Mouse (Mus musculus) kidney, embryonic 14.5 days (tissue): ENCODE results near the gene Plac8. TPM values are rescaled to one million over a fixed set of nuclear protein-coding genes. Genes with fewer than 3 reads are reported as not detected.

Experiments
- ATAC-seq: fragments of 200-750 bp; cut with Nextera tagmentation; 2 replicates; pipeline ENCODE4 v1.8.0; 2017; ENCODE audit warnings: moderate number of reproducible peaks, mild to moderate bottlenecking, moderate TSS enrichment, moderate library complexity; ENCODE audit not compliant: low FRiP score, low TSS enrichment
- H3K27ac ChIP-seq: fragments of 300-500 bp; sonication (generic); 2 replicates; pipeline ENCODE4 v1.5.1; 2014; ENCODE audit warnings: low read depth, mild to moderate bottlenecking, low read length, moderate library complexity, mixed read lengths
- H3K27me3 ChIP-seq: fragments of 300-500 bp; sonication (generic); 2 replicates; pipeline ENCODE4 v1.6.1; 2014; ENCODE audit warnings: mild to moderate bottlenecking, low read length; ENCODE audit not compliant: control insufficient read depth, insufficient read depth
- H3K36me3 ChIP-seq: fragments of 300-500 bp; sonication (generic); 2 replicates; pipeline ENCODE4 v1.6.1; 2014; ENCODE audit warnings: low read length, mixed read lengths; ENCODE audit not compliant: control insufficient read depth, insufficient read depth
- H3K4me1 ChIP-seq: fragments of 300-500 bp; sonication (generic); 2 replicates; pipeline ENCODE4 v1.6.1; 2014; ENCODE audit warnings: low read length, mixed read lengths; ENCODE audit not compliant: control insufficient read depth, insufficient read depth
- H3K4me2 ChIP-seq: fragments of 300-500 bp; sonication (generic); replicated peaks from 2 replicates; pipeline ENCODE4 v1.6.1; 2014; ENCODE audit warnings: low read depth, mild to moderate bottlenecking, low read length
- H3K4me3 ChIP-seq: fragments of 300-500 bp; sonication (generic); 2 replicates; pipeline ENCODE4 v1.5.1; 2014; ENCODE audit warnings: mild to moderate bottlenecking, low read length
- H3K9ac ChIP-seq: fragments of 300-500 bp; sonication (generic); 2 replicates; pipeline ENCODE4 v1.6.1; 2014; ENCODE audit warnings: low read depth, mild to moderate bottlenecking, low read length, moderate library complexity
- H3K9me3 ChIP-seq: fragments of 300-500 bp; sonication (generic); 2 replicates; pipeline ENCODE4 v1.6.1; 2016; ENCODE audit warnings: low read length; ENCODE audit not compliant: control insufficient read depth
- WGBS: fragments of 180-500 bp; shearing (Covaris S2); extraction: QIAGEN DNeasy Blood & Tissue Kit; methylation state at CpG from one replicate; pipeline ENCODE4 v1.1.7; 2014; 5-methylcytosine and 5-hydroxymethylcytosine counted together
- polyA plus RNA-seq: library from polyadenylated mRNA; unstranded; fragments of >200 nt; fragmentation: Nextera tagmentation; extraction: Ambion mirVana; gene quantifications from 2 replicates; pipeline ENCODE4 v1.2.1, GENCODE M21; 2014

The Plac8 gene
- polyA plus RNA-seq, 1 experiment from 2014 or later, result 105 TPM

GRCm38 (mm10) chr5:100526164-100526563 lies 45.9 kb downstream of the Plac8 start:
- Histone ChIP-seq H3K9me3 (no peaks in the 10 kb centered on the region), H3K4me3 (no peak overlapping the region), H3K4me1 (no peaks in the 10 kb centered on the region), H3K27me3 (no peaks in the 10 kb centered on the region), H3K4me2 (no peak overlapping the region), H3K9ac (no peak overlapping the region), H3K27ac (no peak overlapping the region), H3K36me3 (peaks cover 36% of the 10 kb centered on the region)
- 83% methylated on average over 7 of the region's 7 CpGs for WGBS
- ATAC-seq, result no peak

- Histone ChIP-seq H3K9ac (no peak overlapping the region), H3K27ac (no peak overlapping the region), H3K4me2 (no peak overlapping the region), H3K36me3 (peaks cover 30% of the 10 kb centered on the region), H3K4me1 (no peaks in the 10 kb centered on the region), H3K27me3 (no peaks in the 10 kb centered on the region), H3K9me3 (no peaks in the 10 kb centered on the region), H3K4me3 (no peak overlapping the region)
- 77% methylated on average over 3 of the region's 3 CpGs for WGBS
- ATAC-seq, result no peak
Observed at GRCm38 (mm10) chr5:100525620-100526019, 46.4 kb downstream of the Plac8 start.

GRCm38 (mm10) chr5:100524921-100525320 lies 47.1 kb downstream of the Plac8 start:
- no peak overlapping the region for H3K9ac ChIP-seq
- H3K9me3 ChIP-seq, result no peaks in the 10 kb centered on the region
- H3K36me3 ChIP-seq, result peaks cover 23% of the 10 kb centered on the region
- no peak for ATAC-seq
- no peak overlapping the region for H3K4me2 ChIP-seq
- H3K4me1 ChIP-seq, result 0 out of 2 replicates have a peak, but pooled peaks cover 4% of the 10 kb centered on the region
- WGBS, result 94% methylated on average over 9 of the region's 9 CpGs
- no peak overlapping the region for H3K27ac ChIP-seq
- no peaks in the 10 kb centered on the region for H3K27me3 ChIP-seq
- no peak overlapping the region for H3K4me3 ChIP-seq

GRCm38 (mm10) chr5:100523331-100523730 lies 48.7 kb downstream of the Plac8 start:
- no peak overlapping the region for H3K9ac ChIP-seq
- no peak for ATAC-seq
- no peak overlapping the region for H3K27ac ChIP-seq
- H3K27me3 ChIP-seq, result no peaks in the 10 kb centered on the region
- no peak overlapping the region for H3K4me3 ChIP-seq
- no peaks in the 10 kb centered on the region for H3K9me3 ChIP-seq
- peaks cover 12% of the 10 kb centered on the region for H3K4me1 ChIP-seq
- peaks cover 8% of the 10 kb centered on the region; the same call in 1 of the 2 replicates for H3K36me3 ChIP-seq
- no peak overlapping the region for H3K4me2 ChIP-seq
- 96% methylated on average over 1 of the region's 1 CpGs for WGBS

GRCm38 (mm10) chr5:100520223-100520622 lies 51.8 kb downstream of the Plac8 start:
- no peak for ATAC-seq
- no peaks in the 10 kb centered on the region for H3K27me3 ChIP-seq
- no peak overlapping the region for H3K27ac ChIP-seq
- peaks cover 7% of the 10 kb centered on the region; the same call in 1 of the 2 replicates for H3K36me3 ChIP-seq
- H3K9me3 ChIP-seq, result no peaks in the 10 kb centered on the region
- H3K4me2 ChIP-seq, result no peak overlapping the region
- peaks cover 12% of the 10 kb centered on the region for H3K4me1 ChIP-seq
- no peak overlapping the region for H3K9ac ChIP-seq
- H3K4me3 ChIP-seq, result no peak overlapping the region
- 83% methylated on average over 2 of the region's 2 CpGs for WGBS

- peak overlapping the region; percentile 55 for H3K4me2 ChIP-seq
- no peaks in the 10 kb centered on the region for H3K27me3 ChIP-seq
- H3K9ac ChIP-seq, result peak overlapping the region; percentile 84
- 8% methylated on average over 5 of the region's 5 CpGs for WGBS
- no peaks in the 10 kb centered on the region for H3K36me3 ChIP-seq
- no peaks in the 10 kb centered on the region for H3K9me3 ChIP-seq
- H3K4me3 ChIP-seq, result peak overlapping the region; percentile 66
- no peak for ATAC-seq
- H3K4me1 ChIP-seq, result peaks cover 12% of the 10 kb centered on the region
- peak overlapping the region; percentile 53 for H3K27ac ChIP-seq
Observed at GRCm38 (mm10) chr5:100519027-100519411, 53.0 kb downstream of the Plac8 start.

GRCm38 (mm10) chr5:100518049-100519026 lies 53.7 kb downstream of the Plac8 start, which contains the start of gene Cops4:
TSS of gene Cops4 (plus strand) at chr5:100518309.
- Histone ChIP-seq H3K4me3 (peak within 1 kb of the TSS; percentile 66), H3K36me3 (no peaks in the 10 kb centered on the region), H3K27ac (peak within 1 kb of the TSS; percentile 53), H3K4me2 (peak within 1 kb of the TSS; percentile 64), H3K9me3 (no peaks in the 10 kb centered on the region), H3K27me3 (no peaks in the 10 kb centered on the region), H3K9ac (peak within 1 kb of the TSS; percentile 84), H3K4me1 (peaks cover 12% of the 10 kb centered on the region)
- ATAC-seq, result peak; percentile 100
- under 1% methylated on average over 63 of the region's 64 CpGs for WGBS

GRCm38 (mm10) chr5:100512576-100512975 lies 59.5 kb downstream of the Plac8 start:
- Histone ChIP-seq H3K4me3 (no peak overlapping the region), H3K27me3 (no peaks in the 10 kb centered on the region), H3K9ac (no peak overlapping the region), H3K27ac (no peak overlapping the region), H3K9me3 (no peaks in the 10 kb centered on the region), H3K36me3 (no peaks in the 10 kb centered on the region), H3K4me2 (no peak overlapping the region), H3K4me1 (no peaks in the 10 kb centered on the region)
- ATAC-seq, result no peak

GRCm38 (mm10) chr5:100509247-100509646 lies 62.8 kb downstream of the Plac8 start:
- Histone ChIP-seq H3K27me3 (no peaks in the 10 kb centered on the region), H3K4me3 (no peak overlapping the region), H3K4me2 (no peak overlapping the region), H3K4me1 (no peaks in the 10 kb centered on the region), H3K9me3 (no peaks in the 10 kb centered on the region), H3K9ac (no peak overlapping the region), H3K27ac (no peak overlapping the region), H3K36me3 (no peaks in the 10 kb centered on the region)
- WGBS, result 72% methylated on average over 11 of the region's 11 CpGs
- ATAC-seq, result no peak
